Mouse (Mus musculus) neural tube, embryonic 11.5 days (tissue): ENCODE data around the gene Mrps17. TPM values are rescaled to one million over a fixed set of nuclear protein-coding genes. Genes with fewer than 3 reads are reported as not detected.
A peak's percentile ranks its signal among the peaks of the same experiment; 100 is the strongest.

Experiments used
- ATAC-seq: fragments of 200-750 bp; cut with Nextera tagmentation; 2 replicates; pipeline ENCODE4 v1.8.0; 2017; ENCODE audit warnings: moderate number of reproducible peaks, mild to moderate bottlenecking, moderate TSS enrichment, moderate library complexity; ENCODE audit not compliant: insufficient read depth, low FRiP score, low TSS enrichment
- DNase-seq: peaks from one replicate; pipeline ENCODE4 v3.0.0-alpha.2; 2015; ENCODE audit warnings: low spot score
- H3K27ac ChIP-seq: fragments of 300-500 bp; sonication (generic); 2 replicates; pipeline ENCODE4 v1.5.1; 2014; ENCODE audit warnings: low read depth, mild to moderate bottlenecking, low read length
- H3K27me3 ChIP-seq: fragments of 300-500 bp; sonication (generic); 2 replicates; pipeline ENCODE4 v1.6.1; 2014; ENCODE audit warnings: mild to moderate bottlenecking, low read length, mixed read lengths; ENCODE audit not compliant: control insufficient read depth, insufficient read depth
- H3K36me3 ChIP-seq: fragments of 300-500 bp; sonication (generic); 2 replicates; pipeline ENCODE4 v1.6.1; 2014; ENCODE audit warnings: mild to moderate bottlenecking, low read length, moderate library complexity, mixed read lengths; ENCODE audit not compliant: control insufficient read depth, insufficient read depth
- H3K4me1 ChIP-seq: fragments of 300-500 bp; sonication (generic); 2 replicates; pipeline ENCODE4 v1.6.1; 2014; ENCODE audit warnings: low read length, mixed read lengths; ENCODE audit not compliant: control insufficient read depth, insufficient read depth
- H3K4me2 ChIP-seq: fragments of 300-500 bp; sonication (generic); 2 replicates; pipeline ENCODE4 v1.6.1; 2014; ENCODE audit warnings: low read depth, mild to moderate bottlenecking, moderate library complexity
- H3K4me3 ChIP-seq: fragments of 300-500 bp; sonication (generic); 2 replicates; pipeline ENCODE4 v1.5.1; 2014; ENCODE audit warnings: low read depth, low read length
- H3K9ac ChIP-seq: fragments of 300-500 bp; sonication (generic); 2 replicates; pipeline ENCODE4 v1.6.1; 2014; ENCODE audit warnings: mild to moderate bottlenecking, low read length
- H3K9me3 ChIP-seq: fragments of 300-500 bp; sonication (generic); 2 replicates; pipeline ENCODE4 v1.6.1; 2016; ENCODE audit warnings: low read length; ENCODE audit not compliant: control insufficient read depth
- WGBS: fragments of 180-500 bp; shearing (Covaris S2); extraction: QIAGEN DNeasy Blood & Tissue Kit; methylation state at CpG from one replicate; pipeline ENCODE4 v1.1.7; 2014; 5-methylcytosine and 5-hydroxymethylcytosine counted together
- polyA plus RNA-seq: library from polyadenylated mRNA; unstranded; fragments of >200 nt; fragmentation: Nextera tagmentation; extraction: Ambion mirVana; gene quantifications from 2 replicates; pipeline ENCODE4 v1.2.1, GENCODE M21; 2014

The Mrps17 gene
- polyA plus RNA-seq, 1 experiment from 2014 or later: 160 TPM

DNA sequence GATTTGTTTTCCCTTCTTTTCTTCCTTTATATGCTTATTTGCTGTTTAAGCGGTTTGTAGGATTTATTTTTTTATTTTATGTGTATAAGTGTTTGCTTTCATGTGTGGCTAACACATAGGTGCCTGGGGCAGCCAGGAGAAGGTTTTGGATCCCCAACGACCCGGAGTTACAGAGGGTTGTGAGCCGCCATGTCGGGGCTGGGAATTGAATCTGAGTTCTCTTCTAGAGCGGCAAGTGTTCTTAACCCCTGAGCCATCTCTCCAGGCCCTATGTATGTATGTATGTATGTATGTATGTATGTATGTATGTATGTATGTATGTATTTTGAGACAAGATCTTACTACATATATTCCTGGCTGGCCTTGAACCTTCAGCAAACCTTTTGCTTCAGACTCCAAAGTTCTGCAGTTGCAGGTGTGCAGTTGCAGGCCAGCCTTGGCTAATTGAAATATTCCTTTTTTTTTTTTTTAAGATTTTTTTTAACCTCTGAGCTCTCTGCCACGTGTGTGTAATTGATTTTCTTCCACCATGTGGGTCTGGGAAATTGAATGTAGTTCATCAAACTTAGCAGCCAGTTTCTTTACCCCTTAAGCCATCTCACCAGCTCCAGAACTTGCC lies 10.6 kb downstream of the Mrps17 start:
- no peak for ATAC-seq
- no peak overlapping the region for H3K27ac ChIP-seq
- H3K9me3 ChIP-seq: no peaks in the 10 kb centered on the region
- peak overlapping the region; percentile 38 for H3K4me2 ChIP-seq
- WGBS: 20% methylated on average over 7 of the region's 7 CpGs
- no peaks in the 10 kb centered on the region for H3K36me3 ChIP-seq
- H3K9ac ChIP-seq: peak overlapping the region; percentile 96; the same call in 1 of the 2 replicates
- H3K4me3 ChIP-seq: peak overlapping the region; percentile 89
- no peaks in the 10 kb centered on the region for H3K27me3 ChIP-seq
- no peak for DNase-seq
- H3K4me1 ChIP-seq: no peaks in the 10 kb centered on the region

DNA sequence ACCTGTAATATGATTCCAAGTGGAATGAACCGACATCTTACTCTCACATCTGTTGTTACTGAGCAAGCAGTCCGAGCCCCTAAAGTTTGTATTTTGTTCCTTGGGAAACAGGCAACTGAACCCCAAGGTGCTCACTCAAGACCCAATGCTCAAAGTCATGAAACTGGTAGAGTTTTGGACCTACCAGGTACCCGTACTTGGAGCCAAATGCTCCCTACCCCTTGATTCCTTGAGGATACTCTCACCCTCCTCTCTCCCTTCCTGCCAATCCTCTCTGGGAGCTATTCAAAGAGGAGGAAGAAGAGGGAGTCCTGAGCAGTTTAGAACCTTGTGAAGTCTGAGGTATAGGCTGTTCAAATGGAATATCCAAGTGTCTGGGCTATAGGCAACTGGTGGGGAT lies 11.5 kb downstream of the Mrps17 start:
- Histone ChIP-seq H3K4me1 (no peaks in the 10 kb centered on the region), H3K36me3 (no peaks in the 10 kb centered on the region), H3K27ac (no peak overlapping the region), H3K9me3 (no peaks in the 10 kb centered on the region), H3K4me3 (no peak overlapping the region), H3K9ac (no peak overlapping the region), H3K27me3 (no peaks in the 10 kb centered on the region), H3K4me2 (no peak overlapping the region)
- ATAC-seq: no peak
- no peak for DNase-seq
- 84% methylated on average over 3 of the region's 3 CpGs for WGBS

DNA sequence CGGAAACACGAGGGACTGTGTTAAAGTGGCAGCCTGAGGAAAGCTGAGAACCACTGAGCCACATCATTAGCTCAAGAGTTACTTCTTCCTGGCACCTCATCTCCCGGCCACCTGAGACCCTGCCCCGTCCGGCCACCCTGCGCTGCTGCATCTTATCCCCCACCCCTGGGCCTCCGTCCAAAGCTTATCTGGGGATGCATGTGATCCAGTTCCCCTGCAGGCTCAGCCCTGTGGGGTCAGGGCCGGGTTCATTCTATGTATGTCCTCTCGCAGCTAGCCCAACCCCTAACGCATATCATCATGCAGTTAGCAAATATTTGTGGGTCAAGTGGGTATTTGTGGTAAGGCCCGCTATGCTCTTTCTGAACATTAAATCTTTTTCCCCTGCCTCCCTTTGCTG lies 14.0 kb downstream of the Mrps17 start:
- no peak for DNase-seq
- Histone ChIP-seq H3K9ac (0 out of 2 replicates have a peak overlapping the region, but pooled peaks have one; percentile 3), H3K4me1 (no peaks in the 10 kb centered on the region), H3K4me2 (no peak overlapping the region), H3K4me3 (no peak overlapping the region), H3K27me3 (no peaks in the 10 kb centered on the region), H3K36me3 (no peaks in the 10 kb centered on the region), H3K27ac (no peak overlapping the region), H3K9me3 (no peaks in the 10 kb centered on the region)
- no peak for ATAC-seq
- 71% methylated on average over 11 of the region's 11 CpGs for WGBS

DNA sequence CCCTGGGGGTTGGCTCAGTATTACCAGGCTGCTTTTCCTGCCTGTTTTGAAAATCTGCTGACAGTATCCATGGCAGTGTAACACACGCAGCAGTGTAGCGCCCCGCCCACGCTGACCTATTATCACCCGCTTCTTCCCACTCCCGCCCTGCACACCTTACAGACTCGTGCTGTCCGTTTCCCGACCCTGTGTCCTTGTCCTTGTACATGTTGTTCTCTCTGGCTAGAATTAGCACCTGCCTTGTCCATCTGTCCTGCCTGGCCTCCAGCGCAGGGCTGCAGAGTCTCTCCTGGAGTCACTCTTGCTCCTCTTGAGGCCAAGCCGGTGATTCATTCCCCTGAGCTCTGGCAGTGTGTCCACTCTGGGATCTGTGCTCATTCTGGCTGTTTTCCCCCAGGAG lies 15.0 kb downstream of the Mrps17 start:
- 84% methylated on average over 11 of the region's 11 CpGs for WGBS
- no peaks in the 10 kb centered on the region for H3K27me3 ChIP-seq

DNA sequence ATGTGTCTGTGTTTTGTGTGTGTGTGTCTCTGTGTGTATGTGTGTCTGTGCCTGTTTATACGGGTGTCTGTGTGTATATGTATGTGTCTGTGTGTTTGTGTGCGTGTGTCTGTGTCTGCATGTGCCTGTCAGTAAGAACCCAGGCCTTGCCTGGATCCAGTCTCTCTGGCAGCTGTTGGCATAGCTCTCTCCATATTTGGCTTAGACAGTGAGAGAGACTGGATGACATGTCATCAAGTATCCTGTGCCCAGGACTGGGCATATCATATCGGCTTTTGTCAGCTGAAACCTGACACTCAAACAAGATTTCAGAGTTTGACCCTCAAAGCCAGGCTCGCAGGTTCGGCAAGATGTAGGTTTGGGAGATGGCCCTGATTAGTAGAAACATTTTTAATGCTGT lies 15.7 kb downstream of the Mrps17 start:
- WGBS: 91% methylated on average over 5 of the region's 5 CpGs
- H3K27me3 ChIP-seq: no peaks in the 10 kb centered on the region
- H3K9me3 ChIP-seq: no peaks in the 10 kb centered on the region
- no peak overlapping the region for H3K9ac ChIP-seq
- no peaks in the 10 kb centered on the region for H3K36me3 ChIP-seq
- no peaks in the 10 kb centered on the region for H3K4me1 ChIP-seq
- ATAC-seq (no peak), DNase-seq (no peak)
- no peak overlapping the region for H3K27ac ChIP-seq
- no peak overlapping the region for H3K4me3 ChIP-seq
- no peak overlapping the region for H3K4me2 ChIP-seq

More for the DNA sequence above, 15.0 kb downstream of the Mrps17 start:
- Histone ChIP-seq H3K9ac (no peak overlapping the region), H3K9me3 (no peaks in the 10 kb centered on the region), H3K4me3 (no peak overlapping the region), H3K27ac (no peak overlapping the region), H3K36me3 (no peaks in the 10 kb centered on the region), H3K4me2 (no peak overlapping the region), H3K4me1 (no peaks in the 10 kb centered on the region)
- DNase-seq: no peak
- no peak for ATAC-seq

DNA sequence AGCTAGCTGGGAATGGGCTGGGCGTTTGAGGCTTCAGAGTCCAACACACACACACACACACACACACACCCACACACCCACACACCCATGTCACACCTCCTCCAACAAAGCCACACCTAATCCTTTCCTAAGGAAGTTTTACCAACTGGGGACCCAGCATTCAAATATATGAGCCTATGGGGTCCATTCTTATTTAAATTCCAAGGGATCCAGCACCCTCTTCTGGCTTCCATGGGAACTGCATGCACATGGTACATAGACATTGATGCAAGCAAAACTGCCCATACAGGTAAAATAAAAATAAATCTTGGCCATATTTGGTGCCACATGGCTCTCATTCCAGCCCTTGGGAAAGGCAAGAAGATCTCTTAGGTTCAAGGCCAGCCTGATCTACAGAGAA lies 25.7 kb downstream of the Mrps17 start:
- no peak overlapping the region for H3K9ac ChIP-seq
- no peaks in the 10 kb centered on the region for H3K9me3 ChIP-seq
- no peak overlapping the region for H3K4me3 ChIP-seq
- H3K4me2 ChIP-seq: no peak overlapping the region
- no peak overlapping the region for H3K27ac ChIP-seq
- H3K36me3 ChIP-seq: no peaks in the 10 kb centered on the region
- DNase-seq (peak; percentile 51), ATAC-seq (no peak)
- H3K4me1 ChIP-seq: no peaks in the 10 kb centered on the region
- 100% methylated on average over 1 of the region's 1 CpGs for WGBS
- H3K27me3 ChIP-seq: no peaks in the 10 kb centered on the region

DNA sequence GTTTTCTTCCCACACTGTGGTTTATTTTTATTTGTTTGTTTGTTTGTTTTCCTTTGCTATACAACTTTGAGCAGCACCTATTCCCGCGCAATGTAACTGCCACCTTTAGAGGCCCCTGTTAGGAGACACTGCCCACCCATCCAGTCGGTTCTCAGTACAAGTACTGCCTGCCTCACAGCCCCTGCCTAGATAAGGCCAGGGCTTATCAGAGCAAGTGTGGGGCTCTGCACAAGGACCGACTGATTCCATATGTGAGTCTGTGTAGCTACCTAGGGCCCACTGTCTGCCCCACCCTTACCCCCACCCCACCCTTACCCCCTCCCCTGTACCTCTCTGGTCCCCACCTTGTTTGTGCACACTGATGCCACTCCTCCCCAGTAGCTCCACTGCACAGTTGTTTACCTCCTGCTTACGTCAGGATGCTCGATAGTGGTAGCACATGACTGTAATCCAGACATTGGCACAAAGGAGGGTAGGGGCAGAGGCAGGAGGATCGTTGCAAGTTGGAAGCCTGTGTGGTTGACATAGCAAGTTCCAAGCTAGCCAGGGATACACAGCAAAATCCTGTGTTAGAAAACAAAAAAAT lies 27.7 kb downstream of the Mrps17 start:
- H3K36me3 ChIP-seq: no peaks in the 10 kb centered on the region
- WGBS: 89% methylated on average over 7 of the region's 7 CpGs

DNA sequence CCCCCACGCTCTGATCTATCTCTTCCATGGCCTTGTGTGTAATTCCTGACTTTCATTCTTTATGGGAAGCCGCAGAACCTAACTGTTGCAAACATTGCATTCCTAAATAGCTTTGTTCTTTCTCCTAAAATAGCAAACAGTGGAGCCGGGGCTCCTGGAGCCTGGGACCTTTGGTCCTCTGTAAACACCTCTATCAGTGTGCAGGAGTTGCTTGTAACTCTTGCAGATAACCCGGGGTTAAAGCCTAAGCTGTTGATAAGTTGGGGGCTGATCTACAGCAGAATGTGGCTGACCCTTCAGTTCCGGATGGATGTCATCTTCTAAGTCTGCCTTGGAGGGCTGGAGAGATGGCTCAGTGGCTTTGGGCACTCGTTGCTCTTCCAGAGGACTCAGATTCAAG lies 28.8 kb downstream of the Mrps17 start:
- no peaks in the 10 kb centered on the region for H3K9me3 ChIP-seq
- WGBS: 83% methylated on average over 6 of the region's 6 CpGs
- H3K4me1 ChIP-seq: no peaks in the 10 kb centered on the region
- no peak overlapping the region for H3K9ac ChIP-seq
- H3K4me2 ChIP-seq: no peak overlapping the region
- DNase-seq: no peak
- ATAC-seq: no peak
- H3K27me3 ChIP-seq: no peaks in the 10 kb centered on the region
- H3K36me3 ChIP-seq: no peaks in the 10 kb centered on the region
- no peak overlapping the region for H3K4me3 ChIP-seq
- no peak overlapping the region for H3K27ac ChIP-seq

More for the DNA sequence above, 27.7 kb downstream of the Mrps17 start:
- no peak overlapping the region for H3K9ac ChIP-seq
- H3K4me1 ChIP-seq: no peaks in the 10 kb centered on the region
- no peak for DNase-seq
- no peak overlapping the region for H3K27ac ChIP-seq
- H3K4me2 ChIP-seq: no peak overlapping the region
- H3K27me3 ChIP-seq: no peaks in the 10 kb centered on the region
- H3K9me3 ChIP-seq: no peaks in the 10 kb centered on the region
- ATAC-seq: no peak
- H3K4me3 ChIP-seq: no peak overlapping the region

DNA sequence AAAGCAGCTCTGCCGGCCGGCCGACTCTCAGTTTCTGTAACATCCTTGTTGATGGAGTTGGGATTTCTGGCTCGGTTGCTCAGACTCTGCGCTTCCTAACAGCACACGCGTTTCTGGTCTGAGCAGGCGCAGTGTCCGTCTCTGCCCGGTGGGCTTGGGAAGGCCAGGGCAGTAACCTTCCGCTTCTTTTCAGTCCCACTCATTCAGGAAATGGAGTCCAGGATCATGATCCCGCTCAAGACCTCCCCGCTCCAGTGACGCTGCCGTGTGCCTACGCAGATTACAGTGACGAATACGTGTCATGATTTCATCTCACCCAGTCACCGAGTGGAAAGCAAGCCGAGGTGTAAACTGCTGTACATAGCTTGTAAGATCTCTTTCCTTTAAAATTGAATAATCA lies 41.6 kb downstream of the Mrps17 start:
- Histone ChIP-seq H3K27me3 (no peaks in the 10 kb centered on the region), H3K4me2 (no peak overlapping the region), H3K4me3 (no peak overlapping the region), H3K36me3 (no peaks in the 10 kb centered on the region; the same call in none of the 2 replicates), H3K9me3 (no peaks in the 10 kb centered on the region), H3K4me1 (no peaks in the 10 kb centered on the region), H3K27ac (no peak overlapping the region), H3K9ac (no peak overlapping the region)
- DNase-seq (no peak), ATAC-seq (no peak)
- 93% methylated on average over 20 of the region's 20 CpGs for WGBS
